Mouse (Mus musculus) cortical plate, adult 2 months (tissue): ENCODE measurements around the gene Plekhg2.

ENCODE experiments used
- CTCF ChIP-seq: fragments of 200-500 bp; IDR thresholded peaks from 2 replicates; pipeline ENCODE4 v1.5.1; 2011; ENCODE audit warnings: mild to moderate bottlenecking, control low read depth, low read length; ENCODE audit not compliant: insufficient read depth; ENCODE audit errors: extremely low read depth
- POLR2A ChIP-seq: fragments of 200-500 bp; IDR thresholded peaks from 2 replicates; pipeline ENCODE4 v1.6.1; 2011; ENCODE audit warnings: mild to moderate bottlenecking, low read length, control low read depth; ENCODE audit not compliant: insufficient read depth; ENCODE audit errors: extremely low read depth

DNA sequence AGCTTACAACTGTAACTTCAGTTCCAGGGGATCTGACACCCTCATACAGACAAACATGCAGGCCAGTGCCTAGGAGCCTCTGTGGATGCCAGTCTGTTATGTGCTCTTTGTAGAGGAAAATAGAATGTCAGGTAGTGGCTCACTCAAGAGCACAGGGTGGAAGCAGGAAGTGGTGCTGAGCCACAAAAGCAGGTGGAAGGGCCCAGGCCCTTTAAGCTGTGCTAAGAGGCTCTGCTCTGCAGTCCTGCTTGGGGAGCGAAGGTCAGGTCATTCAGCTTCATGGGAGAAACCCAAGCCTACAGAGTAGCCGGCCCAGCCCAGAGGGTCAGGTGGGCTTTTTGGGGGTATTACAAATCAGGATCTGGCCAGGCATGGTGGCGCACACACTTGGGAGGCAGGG lies 17.2 kb downstream of the Plekhg2 start:
- no peak for TF ChIP-seq CTCF
- TF ChIP-seq POLR2A, result no peak
